ENCODE assay signal across 18 mouse cellular contexts in the genomic region with DNA sequence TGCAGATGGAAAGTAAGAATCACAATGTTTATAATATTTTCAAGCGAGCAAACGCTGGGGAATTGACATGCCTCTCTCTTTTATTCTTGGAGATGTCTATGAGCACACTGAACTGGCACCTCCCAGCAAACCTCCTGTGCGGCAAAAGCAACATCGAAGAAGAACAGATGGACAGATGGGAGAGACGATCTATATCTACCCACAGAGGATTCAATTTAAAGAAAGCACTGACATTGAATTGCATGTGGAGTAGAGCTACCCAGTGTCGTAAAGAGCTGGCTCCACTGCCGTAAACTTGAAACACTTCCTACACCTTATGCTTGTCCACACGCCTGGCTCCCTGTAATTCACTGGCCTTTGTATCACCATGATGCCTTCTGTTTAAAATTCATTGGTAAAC.
DNase-seq lines count a peak whose midpoint lies in the region; ATAC-seq and TF ChIP-seq lines count a peak whose summit lies in the region.
"Had no signal": no experiment of that assay in that cellular context is flagged by ENCODE, and none has a peak within 500 bp of the region (broad histone marks: within the 10 kb centered on the region; RNA-seq: fewer than 3 reads in every experiment).

No protein-coding gene starts in this region.

- H3K4me1 ChIP-seq in forebrain, postnatal 0 days (ENCODE audit: insufficient read depth): no peaks in the 10 kb centered on the region
- H3K4me1 ChIP-seq in forebrain, embryonic 15.5 days: peaks cover 7% of the 10 kb centered on the region
- H3K4me1 ChIP-seq in liver, postnatal 0 days (ENCODE audit: insufficient read depth): no peaks in the 10 kb centered on the region

- no peak for TF ChIP-seq CTCF in forebrain, postnatal 0 days (IDR thresholded peaks at IDR 0.05; ENCODE audit: low read depth)
- no peak for TF ChIP-seq CTCF in left cerebral cortex, adult 2 months (IDR thresholded peaks at IDR 0.05)
- TF ChIP-seq CTCF in liver, postnatal 0 days (IDR thresholded peaks at IDR 0.05; ENCODE audit: low read depth): no peak

- H3K4me2 ChIP-seq in forebrain, postnatal 0 days (ENCODE audit: low read depth): no peak overlapping the region
- no peak overlapping the region for H3K4me2 ChIP-seq in forebrain, embryonic 15.5 days (replicated peaks)
- H3K4me2 ChIP-seq in liver, postnatal 0 days (ENCODE audit: low read depth, low read length): no peak overlapping the region
- H3K4me2 ChIP-seq: heart, embryonic 13.5 days; hindbrain, embryonic 15.5 days had no signal

- no peaks in the 10 kb centered on the region for H3K36me3 ChIP-seq in forebrain, postnatal 0 days (ENCODE audit: insufficient read depth)
- H3K36me3 ChIP-seq in forebrain, embryonic 15.5 days: no peaks in the 10 kb centered on the region
- H3K36me3 ChIP-seq in liver, postnatal 0 days (replicated peaks; ENCODE audit: insufficient read depth, low read length): no peaks in the 10 kb centered on the region
- H3K36me3 ChIP-seq: embryonic facial prominence, embryonic 10.5 days; heart, embryonic 13.5 days; hindbrain, embryonic 15.5 days had no signal

- no peak overlapping the region for H3K4me3 ChIP-seq in forebrain, postnatal 0 days (ENCODE audit: low read depth, low read length)
- no peak overlapping the region for H3K4me3 ChIP-seq in forebrain, embryonic 15.5 days
- no peak overlapping the region for H3K4me3 ChIP-seq in left cerebral cortex, adult 2 months
- H3K4me3 ChIP-seq in liver, postnatal 0 days (ENCODE audit: low read depth, low read length): no peak overlapping the region
- H3K4me3 ChIP-seq: embryonic facial prominence, embryonic 10.5 days; heart, embryonic 13.5 days; hindbrain, embryonic 15.5 days had no signal

- TF ChIP-seq EP300 in liver, postnatal 0 days (IDR thresholded peaks at IDR 0.05; ENCODE audit: low read depth): no peak

- DNase-seq in forebrain, postnatal 0 days: peak; percentile 25
- peak; percentile 13 to 43 for DNase-seq in left cerebral cortex, postnatal 14 days (ENCODE audit: low spot score in 2 of 2)
- no peak for DNase-seq in left cerebral cortex, adult 2 months (ENCODE audit: extremely low spot score in 1 of 2, low spot score in 2 of 2)
- peak; percentile 8 to 18 for DNase-seq in right cerebral cortex, adult 2 months (ENCODE audit: low spot score in 2 of 2)
- no peak for DNase-seq in right cerebral cortex, postnatal 4 days
- DNase-seq in telencephalon, adult 2 months (ENCODE audit: low read depth, low spot score): peak; percentile 34
- DNase-seq in liver, postnatal 0 days: no peak
- DNase-seq: adrenal gland, postnatal 10 days; cerebellum, adult 18-20 months; cerebellum, adult 9-11 months; cerebellum, postnatal 36 days; gastrocnemius, postnatal 36 days; heart, postnatal 36 days had no signal

- no peak overlapping the region for H3K27ac ChIP-seq in forebrain, postnatal 0 days (ENCODE audit: low read depth, low read length)
- H3K27ac ChIP-seq in forebrain, embryonic 15.5 days (replicated peaks): no peak overlapping the region
- H3K27ac ChIP-seq in left cerebral cortex, adult 2 months: no peak overlapping the region
- H3K27ac ChIP-seq in liver, postnatal 0 days (ENCODE audit: low read depth): no peak overlapping the region
- H3K27ac ChIP-seq: embryonic facial prominence, embryonic 10.5 days; heart, embryonic 13.5 days; hindbrain, embryonic 15.5 days had no signal

- H3K9ac ChIP-seq in forebrain, postnatal 0 days: no peak overlapping the region
- no peak overlapping the region for H3K9ac ChIP-seq in forebrain, embryonic 15.5 days (replicated peaks)
- H3K9ac ChIP-seq in liver, postnatal 0 days (replicated peaks): no peak overlapping the region
- H3K9ac ChIP-seq: heart, embryonic 13.5 days; hindbrain, embryonic 15.5 days had no signal

- H3K27me3 ChIP-seq in forebrain, postnatal 0 days (ENCODE audit: insufficient read depth, low read length): no peaks in the 10 kb centered on the region
- no peaks in the 10 kb centered on the region for H3K27me3 ChIP-seq in forebrain, embryonic 15.5 days
- H3K27me3 ChIP-seq in liver, postnatal 0 days (ENCODE audit: insufficient read depth, low read length): no peaks in the 10 kb centered on the region
- H3K27me3 ChIP-seq: heart, embryonic 13.5 days; hindbrain, embryonic 15.5 days had no signal

- ATAC-seq in forebrain, postnatal 0 days: no peak
- no peak for ATAC-seq in forebrain, embryonic 15.5 days (replicated peaks)
- ATAC-seq in liver, postnatal 0 days: no peak
- ATAC-seq: forebrain, embryonic 16.5 days had no signal

- no peaks in the 10 kb centered on the region for H3K9me3 ChIP-seq in forebrain, postnatal 0 days (ENCODE audit: low read length)
- H3K9me3 ChIP-seq in forebrain, embryonic 15.5 days: no peaks in the 10 kb centered on the region
- H3K9me3 ChIP-seq in liver, postnatal 0 days (ENCODE audit: low read length): no peaks in the 10 kb centered on the region
- H3K9me3 ChIP-seq: embryonic facial prominence, embryonic 10.5 days; heart, embryonic 13.5 days; hindbrain, embryonic 15.5 days had no signal

- WGBS in forebrain, postnatal 0 days: 77% methylated on average over 8 of the region's 8 CpGs
- WGBS in forebrain, embryonic 15.5 days: 66% methylated on average over 8 of the region's 8 CpGs
- WGBS in liver, postnatal 0 days (ENCODE audit: insufficient replicate concordance): 82% methylated on average over 8 of the region's 8 CpGs

- intact Hi-C loops in left cerebral cortex, postnatal 14 days (cut with DNase I): no loop called here
- intact Hi-C loops in left cerebral cortex, adult 2 months (cut with DNase I): no loop called here

Comparison
In these comparisons a context has a peak if more than half of its experiments do, and no peak if none do; other contexts are left out.
1. DNase-seq: peak in forebrain, postnatal 0 days (single experiment), left cerebral cortex, postnatal 14 days (2 of 2), right cerebral cortex, adult 2 months (2 of 2) and telencephalon, adult 2 months (single experiment); none in left cerebral cortex, adult 2 months (0 of 2), right cerebral cortex, postnatal 4 days (single experiment) and liver, postnatal 0 days (single experiment).